In the genomic region with DNA sequence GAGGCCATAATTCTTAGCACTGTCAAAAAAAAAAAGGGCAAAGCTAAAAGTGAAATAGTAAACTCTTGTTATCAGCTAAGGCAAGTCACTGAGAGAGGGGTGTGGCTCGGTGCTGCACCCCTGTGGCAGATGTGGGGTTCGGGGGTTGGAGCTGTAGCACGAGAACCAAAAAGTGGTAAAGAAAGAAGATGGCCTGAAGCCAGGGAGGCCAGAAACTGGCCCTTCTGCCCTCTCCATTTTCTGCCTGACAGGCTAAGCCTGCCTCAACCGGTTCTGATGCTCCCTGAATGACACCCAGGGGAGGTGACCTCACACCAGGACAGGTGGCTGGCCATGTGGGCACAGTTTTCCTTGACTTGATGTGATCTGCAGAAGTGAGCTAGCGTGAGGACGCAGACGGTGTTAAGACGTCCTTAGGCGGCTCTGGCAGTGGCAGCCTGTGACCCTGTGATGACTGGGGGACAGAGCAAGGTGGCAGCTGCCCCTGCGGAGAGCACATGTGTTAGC, we compare ENCODE assay signal across 7 mouse cellular contexts. TPM values are rescaled to one million over a fixed set of nuclear protein-coding genes. Genes with fewer than 3 reads are reported as not detected.
DNase-seq lines count a peak whose midpoint lies in the region; ATAC-seq lines count a peak whose summit lies in the region.

No protein-coding gene starts in this region.

- no peak overlapping the region for H3K9ac ChIP-seq in embryonic facial prominence, embryonic 15.5 days
- 0 out of 2 replicates have a peak overlapping the region, but pooled peaks have one; percentile 4 for H3K9ac ChIP-seq in kidney, embryonic 15.5 days

- peak; percentile 82 for DNase-seq in 416B (ENCODE audit: low read depth)
- DNase-seq in B cell, adult 2 months, result peak; percentile 52 to 56
- DNase-seq in natural killer cell, adult 2 months (ENCODE audit: low spot score in 2 of 2), result peak; percentile 33 to 37
- DNase-seq in layer of hippocampus, postnatal 10 days (ENCODE audit: low spot score in 2 of 2), result no peak
- DNase-seq in layer of hippocampus, adult 9-11 months, result no peak

- no peaks in the 10 kb centered on the region for H3K27me3 ChIP-seq in embryonic facial prominence, embryonic 15.5 days
- peaks cover 14% of the 10 kb centered on the region; the same call in 1 of the 2 replicates for H3K27me3 ChIP-seq in kidney, embryonic 15.5 days

- H3K4me3 ChIP-seq in embryonic facial prominence, embryonic 15.5 days (replicated peaks), result no peak overlapping the region
- no peak overlapping the region for H3K4me3 ChIP-seq in kidney, embryonic 15.5 days (replicated peaks)

- 0 out of 2 replicates have a peak, but pooled peaks have one; percentile 8 for ATAC-seq in embryonic facial prominence, embryonic 15.5 days (ENCODE audit: insufficient number of reproducible peaks, low FRiP score, low TSS enrichment, low read depth)
- peak; percentile 5; the same call in 1 of the 2 replicates for ATAC-seq in kidney, embryonic 15.5 days (replicated peaks; ENCODE audit: low FRiP score)

- H3K36me3 ChIP-seq in embryonic facial prominence, embryonic 15.5 days, result peaks cover 11% of the 10 kb centered on the region; the same call in 1 of the 2 replicates
- H3K36me3 ChIP-seq in kidney, embryonic 15.5 days, result peaks cover 24% of the 10 kb centered on the region

- peaks cover 39% of the 10 kb centered on the region for H3K4me1 ChIP-seq in embryonic facial prominence, embryonic 15.5 days
- peaks cover 67% of the 10 kb centered on the region for H3K4me1 ChIP-seq in kidney, embryonic 15.5 days

- no peaks in the 10 kb centered on the region for H3K9me3 ChIP-seq in embryonic facial prominence, embryonic 15.5 days (replicated peaks)
- H3K9me3 ChIP-seq in kidney, embryonic 15.5 days (replicated peaks), result no peaks in the 10 kb centered on the region

- no peak overlapping the region for H3K4me2 ChIP-seq in embryonic facial prominence, embryonic 15.5 days (replicated peaks)
- H3K4me2 ChIP-seq in kidney, embryonic 15.5 days, result peak overlapping the region; percentile 50; the same call in 1 of the 2 replicates

- H3K27ac ChIP-seq in embryonic facial prominence, embryonic 15.5 days (replicated peaks), result peak overlapping the region; percentile 79
- H3K27ac ChIP-seq in kidney, embryonic 15.5 days, result peak overlapping the region; percentile 93

- 35% methylated on average over 10 of the region's 10 CpGs for WGBS in embryonic facial prominence, embryonic 15.5 days
- 32% methylated on average over 10 of the region's 10 CpGs for WGBS in kidney, embryonic 15.5 days

RNA-seq across cellular contexts. Expression of a gene that starts 10.5 kb away (rescaled TPM):
- 28.4 and 28.6 TPM in 2 replicates for polyA plus RNA-seq in embryonic facial prominence, embryonic 15.5 days (2015; fragmentation: Nextera tagmentation; extraction: Ambion mirVana)
- 32.9 and 36.0 TPM in 2 replicates for polyA plus RNA-seq in kidney, embryonic 15.5 days (2015; fragmentation: Nextera tagmentation; extraction: Ambion mirVana)
- 10 to 100 TPM; 44.1 to 47.4 TPM for total RNA-seq in layer of hippocampus, postnatal 10 days (2021)

RNA-seq across cellular contexts. Expression of a gene that starts 10.8 kb away (rescaled TPM):
- polyA plus RNA-seq in embryonic facial prominence, embryonic 15.5 days (2015; fragmentation: Nextera tagmentation; extraction: Ambion mirVana), result 1.9 and 3.2 TPM in 2 replicates
- 0.82 and 0.90 TPM in 2 replicates for polyA plus RNA-seq in kidney, embryonic 15.5 days (2015; fragmentation: Nextera tagmentation; extraction: Ambion mirVana)
- 1 to 10 TPM in 1 of 2 experiments, under 1 TPM in 1; 0.91 to 1.2 TPM for total RNA-seq in layer of hippocampus, postnatal 10 days (2021)

RNA-seq across cellular contexts. Expression of a gene that starts 34.4 kb away (rescaled TPM):
- polyA plus RNA-seq in embryonic facial prominence, embryonic 15.5 days (2015; fragmentation: Nextera tagmentation; extraction: Ambion mirVana), result 15.5 and 15.8 TPM in 2 replicates
- 15.3 and 16.1 TPM in 2 replicates for polyA plus RNA-seq in kidney, embryonic 15.5 days (2015; fragmentation: Nextera tagmentation; extraction: Ambion mirVana)
- total RNA-seq in layer of hippocampus, postnatal 10 days (2021), result 10 to 100 TPM; 24.1 to 27.3 TPM

RNA-seq across cellular contexts. Expression of a gene that starts 34.6 kb away (rescaled TPM):
- 43.4 and 44.5 TPM in 2 replicates for polyA plus RNA-seq in embryonic facial prominence, embryonic 15.5 days (2015; fragmentation: Nextera tagmentation; extraction: Ambion mirVana)
- 47.2 and 52.2 TPM in 2 replicates for polyA plus RNA-seq in kidney, embryonic 15.5 days (2015; fragmentation: Nextera tagmentation; extraction: Ambion mirVana)
- total RNA-seq in layer of hippocampus, postnatal 10 days (2021), result 10 to 100 TPM; 45.0 to 45.1 TPM

RNA-seq across cellular contexts. Expression of a gene that starts 56.0 kb away (rescaled TPM):
- polyA plus RNA-seq in embryonic facial prominence, embryonic 15.5 days (2015; fragmentation: Nextera tagmentation; extraction: Ambion mirVana), result 0.92 and 2.5 TPM in 2 replicates
- polyA plus RNA-seq in kidney, embryonic 15.5 days (2015; fragmentation: Nextera tagmentation; extraction: Ambion mirVana), result not detected in 2 replicates
- under 1 TPM; 0.76 to 0.80 TPM for total RNA-seq in layer of hippocampus, postnatal 10 days (2021)

Comparison
In these comparisons a context has a peak if more than half of its experiments do, and no peak if none do; other contexts are left out.
1. DNase-seq: peak in 416B (single experiment), B cell, adult 2 months (2 of 2) and natural killer cell, adult 2 months (2 of 2); none in layer of hippocampus, postnatal 10 days (0 of 2) and layer of hippocampus, adult 9-11 months (single experiment).